Mouse (Mus musculus): Measurements from ENCODE around the gene Hdac9. TPM values are rescaled to one million over a fixed set of nuclear protein-coding genes. Genes with fewer than 3 reads are reported as not detected.

Gene Hdac9
- 7.2 and 7.3 TPM in 2 replicates for polyA plus RNA-seq (2016; fragmentation: Nextera tagmentation; extraction: Ambion mirVana)

DNA sequence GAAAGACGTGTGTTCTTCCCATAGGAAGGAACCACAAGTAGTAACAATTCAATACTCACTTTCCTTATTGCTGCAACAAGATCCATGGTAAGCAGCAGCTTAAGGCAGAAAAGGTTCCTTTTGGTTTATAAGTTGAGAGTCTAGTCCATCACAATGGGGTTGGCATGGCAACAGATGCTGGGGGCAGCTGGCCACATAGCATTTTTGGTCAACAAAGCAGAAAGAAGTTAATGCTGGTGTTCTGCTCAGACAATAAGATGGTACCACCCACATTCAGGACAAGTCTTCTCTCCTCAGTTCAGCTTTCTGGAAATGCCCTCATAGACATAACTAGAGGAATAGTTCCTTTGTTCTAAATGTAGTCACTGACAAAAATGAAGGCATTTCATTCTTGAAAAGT lies at the start of gene Hdac9:
Gene Hdac9, minus strand, starts transcription at position 101 of the 400 bp plus-strand sequence.
- no peaks in the 10 kb centered on the region for H3K4me1 ChIP-seq
- WGBS, result 60% methylated on average over 1 of the region's 1 CpGs
- H3K4me2 ChIP-seq (replicated peaks), result no peak within 1 kb of the TSS
- H3K4me3 ChIP-seq, result no peak within 1 kb of the TSS
- no peaks in the 10 kb centered on the region for H3K9me3 ChIP-seq
- no peaks in the 10 kb centered on the region for H3K36me3 ChIP-seq
- H3K9ac ChIP-seq, result no peak within 1 kb of the TSS
- no peak for ATAC-seq (ENCODE audit: insufficient number of reproducible peaks, insufficient read depth, low FRiP score, low TSS enrichment)
- no peak within 1 kb of the TSS for H3K27ac ChIP-seq
- no peaks in the 10 kb centered on the region for H3K27me3 ChIP-seq

DNA sequence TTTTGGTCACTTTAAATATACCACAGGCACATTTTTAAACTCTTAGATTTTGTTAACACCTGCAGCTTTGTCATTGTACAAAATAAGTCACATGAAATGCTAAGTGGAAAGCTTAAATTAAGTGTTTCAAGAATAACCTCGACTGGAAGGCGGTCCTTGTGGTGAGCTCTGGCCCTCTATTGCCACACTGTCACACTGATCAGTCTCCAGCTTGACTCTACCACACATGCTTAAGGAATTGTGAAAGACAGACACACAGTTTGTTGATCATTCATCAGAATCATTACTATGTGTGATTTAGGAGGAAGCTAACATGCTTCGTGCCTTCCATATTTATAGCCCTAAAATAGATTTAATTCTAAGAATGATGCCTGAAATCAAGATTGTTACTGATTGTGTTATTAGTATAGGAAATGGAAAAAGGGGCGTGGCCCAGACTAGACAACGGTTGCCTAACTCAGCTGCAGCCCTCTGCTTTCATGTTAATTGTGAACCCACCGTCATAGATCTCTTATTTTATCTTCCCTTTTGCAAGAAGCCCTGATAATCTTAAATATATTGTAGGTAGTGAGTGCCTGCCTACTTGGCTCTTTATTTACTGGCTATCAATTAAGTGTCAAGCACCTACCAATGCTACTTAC lies 32.3 kb upstream of the Hdac9 start:
- H3K27me3 ChIP-seq, result no peaks in the 10 kb centered on the region
- ATAC-seq (ENCODE audit: insufficient number of reproducible peaks, insufficient read depth, low FRiP score, low TSS enrichment), result no peak
- 86% methylated on average over 6 of the region's 6 CpGs for WGBS

DNA sequence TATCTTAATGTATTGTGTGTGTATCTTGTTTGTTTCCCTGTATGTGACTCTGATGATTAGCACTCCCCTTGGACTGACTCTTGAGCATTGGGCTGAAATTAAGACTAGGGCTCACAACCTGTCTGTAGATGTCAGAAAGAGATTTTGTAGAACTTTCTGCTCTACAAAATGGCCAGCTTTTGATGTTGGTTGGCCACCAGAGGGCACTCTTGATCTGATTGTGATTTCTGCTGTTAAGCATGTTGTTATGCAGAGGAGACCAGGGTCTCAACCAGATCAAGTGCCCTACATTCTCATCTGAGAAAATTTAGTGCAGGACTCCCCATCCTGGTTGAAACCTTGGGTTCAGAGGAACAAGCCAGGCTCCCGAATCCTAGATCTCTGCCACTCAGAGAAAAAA lies 21.0 kb upstream of the Hdac9 start:
- no peak for ATAC-seq (ENCODE audit: insufficient number of reproducible peaks, insufficient read depth, low FRiP score, low TSS enrichment)
- Histone ChIP-seq H3K4me1 (no peaks in the 10 kb centered on the region), H3K9me3 (no peaks in the 10 kb centered on the region), H3K27ac (no peak overlapping the region), H3K27me3 (no peaks in the 10 kb centered on the region), H3K4me2 (replicated peaks) (no peak overlapping the region), H3K9ac (no peak overlapping the region), H3K36me3 (no peaks in the 10 kb centered on the region), H3K4me3 (no peak overlapping the region)
- 90% methylated on average over 1 of the region's 1 CpGs for WGBS

More for the DNA sequence above, 32.3 kb upstream of the Hdac9 start:
- Histone ChIP-seq H3K4me2 (replicated peaks) (no peak overlapping the region), H3K9ac (no peak overlapping the region), H3K9me3 (no peaks in the 10 kb centered on the region), H3K27ac (no peak overlapping the region), H3K36me3 (no peaks in the 10 kb centered on the region), H3K4me3 (no peak overlapping the region), H3K4me1 (no peaks in the 10 kb centered on the region)

DNA sequence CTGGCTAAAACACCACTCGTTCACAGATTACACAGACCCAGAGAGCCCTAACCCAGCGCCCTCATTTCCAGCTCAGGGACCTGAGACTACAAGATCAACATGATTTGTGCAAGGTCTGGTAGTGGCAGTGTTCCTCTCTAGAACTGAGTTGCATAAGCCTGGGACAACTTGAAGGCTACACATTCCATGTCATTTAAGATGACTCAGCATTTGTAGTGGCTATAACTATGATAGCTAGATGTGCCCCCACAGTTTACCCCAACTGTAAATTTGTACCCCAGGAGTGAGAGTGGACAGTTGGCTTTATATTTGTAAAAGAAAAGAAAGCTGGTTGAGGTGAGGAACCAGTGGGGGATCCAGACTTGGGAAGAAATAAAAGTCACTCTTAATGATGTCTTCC lies 8.9 kb downstream of the Hdac9 start:
- Histone ChIP-seq H3K36me3 (no peaks in the 10 kb centered on the region), H3K9ac (no peak overlapping the region), H3K4me1 (no peaks in the 10 kb centered on the region), H3K27me3 (0 out of 2 replicates have a peak, but pooled peaks cover 6% of the 10 kb centered on the region), H3K4me2 (replicated peaks) (no peak overlapping the region), H3K27ac (no peak overlapping the region), H3K4me3 (no peak overlapping the region), H3K9me3 (no peaks in the 10 kb centered on the region)
- 68% methylated on average over 2 of the region's 2 CpGs for WGBS
- ATAC-seq (ENCODE audit: insufficient number of reproducible peaks, insufficient read depth, low FRiP score, low TSS enrichment), result no peak

DNA sequence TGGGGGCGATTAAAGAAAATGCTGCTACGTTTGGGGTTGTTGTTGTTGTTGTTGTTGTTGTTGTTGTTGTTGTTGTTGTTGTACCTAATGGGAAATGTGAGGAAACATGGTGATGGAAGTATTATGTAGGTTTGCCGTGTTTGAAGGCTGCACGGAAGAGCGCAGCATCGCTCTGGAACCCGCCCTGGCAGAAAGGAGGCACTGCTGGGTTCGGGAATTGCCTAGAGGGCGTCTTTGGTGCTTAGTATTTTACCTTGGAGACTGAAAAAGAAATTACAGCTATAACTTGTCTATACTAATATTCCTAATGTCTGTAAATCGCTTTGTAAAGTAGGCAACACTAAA lies 9.4 kb downstream of the Hdac9 start:
- H3K4me2 ChIP-seq (replicated peaks), result peak overlapping the region; percentile 90
- ATAC-seq (ENCODE audit: insufficient number of reproducible peaks, insufficient read depth, low FRiP score, low TSS enrichment), result peak; percentile 49; the same call in 1 of the 2 replicates
- H3K36me3 ChIP-seq, result no peaks in the 10 kb centered on the region
- H3K9ac ChIP-seq, result peak overlapping the region; percentile 60
- 2% methylated on average over 10 of the region's 10 CpGs for WGBS
- H3K9me3 ChIP-seq, result no peaks in the 10 kb centered on the region
- H3K4me1 ChIP-seq, result no peaks in the 10 kb centered on the region
- H3K4me3 ChIP-seq, result peak overlapping the region; percentile 74
- H3K27ac ChIP-seq, result peak overlapping the region; percentile 36; the same call in 1 of the 2 replicates
- 0 out of 2 replicates have a peak, but pooled peaks cover 6% of the 10 kb centered on the region for H3K27me3 ChIP-seq

DNA sequence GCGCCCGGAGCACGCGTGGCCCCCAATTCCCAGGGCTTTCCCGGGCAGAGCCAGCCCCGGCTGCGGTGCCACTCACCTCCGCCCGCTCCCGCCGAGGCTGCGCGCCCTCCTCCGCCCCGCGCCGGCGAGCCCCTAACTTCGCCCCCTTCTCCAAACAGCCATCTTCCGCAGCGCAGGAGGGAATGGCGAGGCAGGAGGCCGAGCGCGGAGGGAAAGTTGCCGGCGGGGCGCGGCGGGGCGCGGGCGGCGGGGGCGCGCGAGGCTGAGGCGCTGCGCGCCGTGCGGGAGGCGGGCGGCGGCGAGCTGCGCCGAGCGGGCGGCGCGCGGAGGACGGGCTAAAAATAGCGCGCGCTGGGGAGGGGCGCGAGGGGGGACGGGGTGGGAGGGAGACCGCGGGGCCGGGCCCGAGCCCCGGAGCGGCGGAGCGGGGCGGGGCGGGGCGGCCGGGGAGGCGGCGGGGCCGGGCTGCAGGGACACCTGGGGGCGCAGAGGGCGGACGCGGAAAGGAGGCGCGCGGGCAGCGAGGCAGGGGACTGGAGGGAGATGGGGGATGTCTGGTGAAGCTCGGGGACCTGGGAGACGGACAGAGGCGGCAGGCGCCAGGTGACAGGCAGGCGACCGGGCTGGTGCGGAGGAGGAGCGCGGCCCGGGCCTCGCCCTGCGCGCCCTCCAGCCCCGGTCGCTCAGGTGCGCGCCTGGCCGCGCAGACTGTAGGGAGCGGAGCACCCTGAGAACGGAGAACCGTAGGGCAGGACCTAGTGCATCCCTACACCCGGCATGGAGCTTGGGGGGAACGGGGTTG lies 10.0 kb downstream of the Hdac9 start:
- ATAC-seq (ENCODE audit: insufficient number of reproducible peaks, insufficient read depth, low FRiP score, low TSS enrichment), result peak; percentile 86
- Histone ChIP-seq H3K27me3 (0 out of 2 replicates have a peak, but pooled peaks cover 6% of the 10 kb centered on the region), H3K9me3 (no peaks in the 10 kb centered on the region), H3K27ac (peak overlapping the region; percentile 36; the same call in 1 of the 2 replicates), H3K36me3 (no peaks in the 10 kb centered on the region), H3K9ac (peak overlapping the region; percentile 60), H3K4me3 (peak overlapping the region; percentile 74), H3K4me2 (replicated peaks) (peak overlapping the region; percentile 90), H3K4me1 (no peaks in the 10 kb centered on the region)
- WGBS, result under 1% methylated on average over 73 of the region's 107 CpGs

DNA sequence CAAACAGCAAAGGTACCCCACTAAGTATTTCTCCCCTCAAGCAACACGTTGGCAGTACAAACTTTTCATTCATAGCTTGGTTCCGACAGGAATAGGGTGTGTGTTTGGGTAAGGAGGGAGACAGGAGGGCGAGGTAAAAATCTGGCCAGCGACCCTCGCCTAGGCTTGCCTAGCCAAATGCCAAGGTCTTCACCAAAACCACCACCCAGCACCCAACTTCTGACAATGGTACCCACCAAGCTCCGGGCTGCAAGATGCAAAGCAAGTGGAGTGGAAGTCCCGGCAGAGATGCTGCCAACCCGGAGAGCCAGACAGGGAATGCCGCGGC lies 10.6 kb downstream of the Hdac9 start:
- peak overlapping the region; percentile 74 for H3K4me3 ChIP-seq
- no peaks in the 10 kb centered on the region for H3K4me1 ChIP-seq
- H3K4me2 ChIP-seq (replicated peaks), result peak overlapping the region; percentile 90
- H3K27ac ChIP-seq, result no peak overlapping the region
- H3K27me3 ChIP-seq, result 0 out of 2 replicates have a peak, but pooled peaks cover 6% of the 10 kb centered on the region
- H3K9me3 ChIP-seq, result no peaks in the 10 kb centered on the region
- H3K36me3 ChIP-seq, result no peaks in the 10 kb centered on the region
- 0 out of 2 replicates have a peak, but pooled peaks have one; percentile 16 for ATAC-seq (ENCODE audit: insufficient number of reproducible peaks, insufficient read depth, low FRiP score, low TSS enrichment)
- H3K9ac ChIP-seq, result peak overlapping the region; percentile 60
- 1% methylated on average over 10 of the region's 10 CpGs for WGBS

DNA sequence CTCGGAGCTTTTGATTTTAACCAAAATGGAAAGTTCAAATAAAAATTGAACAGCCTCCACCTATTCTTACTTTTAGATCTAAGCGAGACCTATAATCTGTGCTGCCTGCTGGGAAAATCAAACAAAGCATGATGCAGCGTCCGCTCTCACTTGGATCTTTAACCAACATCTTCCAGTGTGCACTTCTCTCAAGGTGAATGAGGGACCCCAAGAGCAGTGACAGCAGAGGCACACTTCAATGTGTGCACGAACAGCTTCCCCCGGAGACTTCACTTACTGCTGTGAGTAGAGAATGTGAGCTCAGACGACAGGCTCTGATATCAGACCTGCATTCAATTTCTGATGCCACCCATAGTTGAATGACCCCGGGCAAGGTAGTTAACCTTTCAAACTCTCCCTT lies 16.7 kb downstream of the Hdac9 start:
- Histone ChIP-seq H3K27ac (no peak overlapping the region), H3K4me2 (replicated peaks) (no peak overlapping the region), H3K4me3 (no peak overlapping the region), H3K4me1 (no peaks in the 10 kb centered on the region), H3K9ac (no peak overlapping the region), H3K9me3 (no peaks in the 10 kb centered on the region), H3K36me3 (no peaks in the 10 kb centered on the region), H3K27me3 (no peaks in the 10 kb centered on the region)
- 71% methylated on average over 8 of the region's 8 CpGs for WGBS
- ATAC-seq (ENCODE audit: insufficient number of reproducible peaks, insufficient read depth, low FRiP score, low TSS enrichment), result no peak

DNA sequence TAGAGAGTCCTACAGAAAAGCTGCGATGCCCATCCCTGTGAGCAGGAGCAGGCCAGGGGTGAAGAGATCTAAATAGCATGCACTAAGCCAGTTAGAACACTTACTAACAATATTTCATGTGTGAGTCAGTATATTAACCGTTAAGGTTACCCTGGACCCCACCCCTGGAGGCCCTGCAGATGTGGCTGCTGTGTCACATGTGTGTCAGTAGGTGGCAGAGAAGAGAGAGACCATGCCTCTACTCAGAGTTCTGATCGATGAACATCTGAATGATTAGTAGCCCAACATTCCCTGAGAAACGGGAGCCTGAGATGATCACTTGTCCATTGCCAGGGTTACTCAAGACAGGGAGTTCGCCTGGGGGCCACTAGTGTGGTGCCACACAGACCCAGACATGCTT lies 22.0 kb downstream of the Hdac9 start:
- no peak overlapping the region for H3K9ac ChIP-seq
- WGBS, result 82% methylated on average over 5 of the region's 5 CpGs
- no peak overlapping the region for H3K27ac ChIP-seq
- no peaks in the 10 kb centered on the region for H3K4me1 ChIP-seq
- no peak overlapping the region for H3K4me2 ChIP-seq (replicated peaks)
- no peaks in the 10 kb centered on the region for H3K36me3 ChIP-seq
- no peak for ATAC-seq (ENCODE audit: insufficient number of reproducible peaks, insufficient read depth, low FRiP score, low TSS enrichment)
- no peaks in the 10 kb centered on the region for H3K9me3 ChIP-seq
- H3K4me3 ChIP-seq, result no peak overlapping the region
- no peaks in the 10 kb centered on the region for H3K27me3 ChIP-seq

DNA sequence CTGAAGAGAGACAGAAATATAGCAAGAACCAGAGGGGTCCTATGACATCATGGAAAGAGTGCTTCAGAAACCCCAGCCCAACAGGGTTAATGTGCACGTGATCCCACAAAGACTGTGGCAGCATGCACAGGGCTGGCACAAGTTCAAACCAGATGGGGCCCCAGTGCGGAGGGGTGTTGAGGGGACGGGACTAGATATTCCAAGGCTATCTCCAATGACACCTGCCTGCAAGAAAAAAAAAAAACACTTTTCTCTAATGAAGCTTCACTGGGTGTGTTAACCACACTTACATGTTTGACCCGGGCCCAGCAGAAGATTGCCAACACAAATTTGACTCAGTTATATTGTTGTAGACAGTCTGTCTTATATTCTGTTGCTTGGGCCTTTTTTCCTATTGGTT lies 28.2 kb downstream of the Hdac9 start:
- H3K4me2 ChIP-seq (replicated peaks), result no peak overlapping the region
- no peaks in the 10 kb centered on the region for H3K27me3 ChIP-seq
- H3K36me3 ChIP-seq, result no peaks in the 10 kb centered on the region
- H3K9ac ChIP-seq, result no peak overlapping the region
- H3K27ac ChIP-seq, result no peak overlapping the region
- ATAC-seq (ENCODE audit: insufficient number of reproducible peaks, insufficient read depth, low FRiP score, low TSS enrichment), result no peak
- 94% methylated on average over 4 of the region's 4 CpGs for WGBS
- no peaks in the 10 kb centered on the region for H3K9me3 ChIP-seq
- no peaks in the 10 kb centered on the region for H3K4me1 ChIP-seq
- H3K4me3 ChIP-seq, result no peak overlapping the region

DNA sequence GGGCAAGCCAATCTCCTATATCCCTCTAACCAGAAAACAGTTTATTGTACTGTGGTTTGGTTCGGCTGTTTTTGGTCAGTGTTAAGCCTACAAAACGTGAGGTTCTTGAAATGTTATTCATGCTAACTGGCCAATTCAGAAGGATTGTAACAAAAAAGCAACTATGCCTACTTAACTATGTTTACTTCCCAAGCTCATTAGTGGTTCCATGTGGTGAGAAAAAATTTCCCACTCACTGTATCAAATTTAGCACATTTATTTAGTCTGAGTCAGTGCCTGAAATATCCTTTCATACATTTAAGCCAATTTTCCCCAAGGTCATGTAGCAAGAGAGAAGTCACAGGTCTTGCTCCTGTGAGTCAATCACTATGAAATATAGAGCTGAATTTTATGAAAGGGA lies 42.0 kb downstream of the Hdac9 start:
- Histone ChIP-seq H3K27ac (no peak overlapping the region), H3K9me3 (no peaks in the 10 kb centered on the region), H3K27me3 (no peaks in the 10 kb centered on the region), H3K4me2 (replicated peaks) (no peak overlapping the region), H3K36me3 (no peaks in the 10 kb centered on the region), H3K9ac (no peak overlapping the region), H3K4me3 (no peak overlapping the region), H3K4me1 (no peaks in the 10 kb centered on the region)
- WGBS, result 57% methylated on average over 2 of the region's 2 CpGs
- no peak for ATAC-seq (ENCODE audit: insufficient number of reproducible peaks, insufficient read depth, low FRiP score, low TSS enrichment)

DNA sequence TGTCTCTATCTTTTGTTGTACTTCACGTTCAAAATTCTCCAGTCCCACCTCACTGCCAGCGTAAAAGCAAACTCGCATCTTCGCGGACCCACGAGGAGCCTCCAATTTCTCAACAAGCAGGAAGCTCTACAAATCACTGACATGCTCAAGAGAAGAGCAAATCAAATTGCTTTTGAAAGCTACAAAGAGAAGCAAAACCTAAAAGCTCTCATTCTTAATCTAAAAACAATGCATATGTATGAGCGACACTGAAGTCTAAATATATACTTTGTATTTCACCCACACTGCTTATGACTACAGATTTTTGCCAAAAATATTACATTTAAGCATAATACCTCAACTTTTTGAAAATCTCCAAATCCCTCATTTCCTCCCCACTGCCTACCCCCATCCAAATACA lies 45.9 kb downstream of the Hdac9 start:
- no peak for ATAC-seq (ENCODE audit: insufficient number of reproducible peaks, insufficient read depth, low FRiP score, low TSS enrichment)
- Histone ChIP-seq H3K27ac (no peak overlapping the region), H3K4me1 (no peaks in the 10 kb centered on the region), H3K4me3 (no peak overlapping the region), H3K4me2 (replicated peaks) (no peak overlapping the region), H3K9me3 (no peaks in the 10 kb centered on the region), H3K36me3 (no peaks in the 10 kb centered on the region), H3K27me3 (no peaks in the 10 kb centered on the region), H3K9ac (no peak overlapping the region)
- 65% methylated on average over 7 of the region's 7 CpGs for WGBS
